Mouse (Mus musculus): ENCODE results near the gene Tcp11l2.

GRCm38 (mm10) chr10:84654029-84654428 lies 77.6 kb downstream of the Tcp11l2 start:
- no peak for TF ChIP-seq NRF1 (IDR thresholded peaks at IDR 0.05; ENCODE audit: insufficient read depth, low read depth, low read length, poor library complexity, severe bottlenecking)
- no peak for TF ChIP-seq E2F4 (IDR thresholded peaks at IDR 0.05; ENCODE audit: borderline replicate concordance, low read depth, low read length)
- TF ChIP-seq CTCF (IDR thresholded peaks at IDR 0.05 in 2 of 3, conservative IDR thresholded peaks at IDR 0.05 in 1 of 3; ENCODE audit: control insufficient read depth in 1 of 3, insufficient read depth in 1 of 3, low read depth in 2 of 3, low read length in 3 of 3, poor library complexity in 1 of 3, severe bottlenecking in 1 of 3) = no peak
- no peak for TF ChIP-seq RAD21 (IDR thresholded peaks at IDR 0.05; ENCODE audit: low read depth, low read length)
- TF ChIP-seq POLR2A (IDR thresholded peaks at IDR 0.05; ENCODE audit: control insufficient read depth in 1 of 2, insufficient read depth in 1 of 2, low read depth in 1 of 2, low read length in 2 of 2, poor library complexity in 1 of 2) = no peak
- no peak for TF ChIP-seq GATA1 (IDR thresholded peaks at IDR 0.05; ENCODE audit: low read depth, low read length)
- TF ChIP-seq CHD1 (IDR thresholded peaks at IDR 0.05; ENCODE audit: low read depth, low read length) = no peak
- no peak for TF ChIP-seq MEF2A (IDR thresholded peaks at IDR 0.05; ENCODE audit: extremely low read depth, insufficient replicate concordance, low read depth, low read length, poor library complexity, severe bottlenecking)
- TF ChIP-seq MAX (IDR thresholded peaks at IDR 0.05; ENCODE audit: low read length) = no peak
- no peak for TF ChIP-seq USF2 (IDR thresholded peaks at IDR 0.05; ENCODE audit: borderline replicate concordance in 1 of 2, insufficient read depth in 1 of 2, low read depth in 1 of 2, low read length in 2 of 2)

Data from MEL (cell line).